Mouse (Mus musculus) adrenal gland, adult 18-20 months (tissue): ENCODE results near the gene Tmc1. TPM values are rescaled to one million over a fixed set of nuclear protein-coding genes. Genes with fewer than 3 reads are reported as not detected.

Source experiments
- DNase-seq, 2 experiments: peaks; one replicate each; pipeline ENCODE4 v3.0.0; 2021 to 2022; ENCODE audit warnings: low spot score in 2 of 2
- long read RNA-seq, 2 experiments: library from polyadenylated mRNA; stranded (forward); transcript quantifications; one replicate each; pipeline ENCODE4 v2.0.0; 2021
- total RNA-seq, 2 experiments: library from RNA; stranded (reverse); gene quantifications; 1 replicate in 1 of 2; 2 replicates in 1 of 2; pipeline ENCODE4 v1.2.3; 2021

Tmc1 gene
- under 1 TPM in 1 of 2 experiments, not detected in 1; 0.23 TPM for total RNA-seq
- long read RNA-seq, experiment 1: 0 reads
- long read RNA-seq, experiment 2, partial matches to known transcripts: 0 of 1 reads
- long read RNA-seq, experiment 2, other reads (novel, unspliced or antisense): 1 of 1 reads

DNA sequence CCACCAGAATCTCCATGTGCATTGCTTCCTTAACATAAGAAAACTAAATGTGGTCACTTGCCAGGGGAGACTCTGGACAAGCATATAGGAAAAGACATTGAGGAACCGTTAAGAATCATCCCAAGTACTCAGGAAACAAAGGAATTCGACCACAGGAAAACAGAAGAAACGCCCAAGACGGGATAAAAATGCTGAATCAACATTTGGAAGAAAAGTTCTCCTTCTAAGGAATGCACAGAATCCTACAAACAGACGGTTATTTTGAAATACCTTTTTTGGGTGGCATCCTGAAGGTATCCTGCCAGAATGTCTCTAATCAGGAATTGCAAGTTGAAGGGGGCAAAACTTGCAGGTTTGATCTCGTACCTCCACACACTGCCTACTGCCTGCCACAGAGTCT is at the start of gene Tmc1:
Gene Tmc1, minus strand, starts transcription at position 329 of the 400 bp plus-strand sequence.
- no peak for DNase-seq

DNA sequence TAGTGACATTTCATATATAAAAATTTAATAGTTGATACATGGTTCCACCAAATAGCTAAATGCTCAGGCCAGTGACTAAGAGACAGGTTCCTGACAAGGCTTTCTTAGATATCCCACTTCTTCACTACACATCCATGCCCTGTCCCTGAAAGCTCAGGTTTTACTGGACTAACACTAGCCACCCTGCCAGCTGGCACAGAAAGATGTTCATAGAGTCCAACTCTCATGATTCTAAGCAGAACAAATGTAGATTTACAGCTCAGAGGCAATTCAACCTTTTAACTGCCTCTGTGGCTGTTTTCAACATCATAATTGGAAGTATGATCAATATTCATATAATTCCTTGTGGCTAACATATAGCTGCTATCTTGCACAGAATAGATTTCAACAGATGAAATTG is 47.5 kb upstream of the Tmc1 start:
- no peak for DNase-seq

DNA sequence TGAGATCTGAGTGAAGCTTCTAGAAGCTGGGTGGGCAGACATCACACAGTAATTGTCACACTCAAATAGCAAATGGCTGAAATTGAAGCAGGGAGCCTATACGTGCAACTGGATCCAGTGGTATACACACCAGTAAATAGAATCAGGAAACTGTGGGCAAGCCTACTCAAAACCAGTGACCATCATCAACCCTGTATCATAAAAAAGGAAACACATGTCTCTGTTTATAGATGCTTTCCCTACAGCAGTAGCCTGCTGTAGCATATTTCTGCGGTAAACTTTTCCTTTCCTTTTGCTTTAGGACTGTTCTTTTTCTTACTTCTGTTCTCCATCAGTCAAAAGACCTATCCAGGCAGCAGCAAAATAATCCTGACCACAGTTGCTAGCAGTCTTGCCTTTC is 25.2 kb upstream of the Tmc1 start:
- DNase-seq: no peak

DNA sequence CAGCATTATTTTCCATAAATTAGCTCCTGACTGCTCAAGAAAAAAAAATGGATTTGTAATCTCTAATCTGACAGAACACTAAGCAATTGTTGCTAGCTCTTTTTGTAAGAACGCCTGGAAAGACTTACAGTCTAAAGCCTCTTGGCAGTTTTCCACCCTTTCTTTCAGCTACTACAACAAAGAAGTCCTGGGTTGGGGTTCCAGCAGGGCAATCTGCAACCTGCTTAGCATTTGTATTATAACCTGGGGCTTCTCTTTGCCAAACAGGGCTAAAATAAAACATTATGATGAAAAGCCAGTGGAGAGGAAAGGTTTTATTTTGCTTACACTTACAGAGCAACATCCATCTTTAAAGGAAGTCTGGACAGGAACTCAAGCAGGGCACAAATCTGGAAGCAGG is 24.1 kb upstream of the Tmc1 start:
- DNase-seq: no peak

DNA sequence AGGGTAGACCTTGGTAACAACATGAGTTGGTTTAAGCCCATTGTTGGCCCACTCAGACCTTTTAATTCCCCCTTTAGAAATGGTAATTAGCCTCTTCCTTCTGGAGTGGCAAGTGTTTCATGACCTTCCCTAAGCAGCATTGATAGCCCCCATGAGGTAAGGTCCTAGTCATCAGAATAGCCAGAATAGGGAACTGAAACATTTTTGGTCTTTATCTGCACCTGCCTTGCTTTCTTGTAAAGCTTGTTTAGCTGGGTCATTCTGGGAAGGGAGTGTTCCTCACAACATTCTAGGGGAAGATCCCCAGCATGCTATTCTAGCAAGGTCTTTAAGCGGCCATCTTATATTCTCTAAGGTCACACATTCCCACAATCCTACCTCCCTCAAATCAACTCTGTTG is 17.9 kb upstream of the Tmc1 start:
- DNase-seq: no peak

DNA sequence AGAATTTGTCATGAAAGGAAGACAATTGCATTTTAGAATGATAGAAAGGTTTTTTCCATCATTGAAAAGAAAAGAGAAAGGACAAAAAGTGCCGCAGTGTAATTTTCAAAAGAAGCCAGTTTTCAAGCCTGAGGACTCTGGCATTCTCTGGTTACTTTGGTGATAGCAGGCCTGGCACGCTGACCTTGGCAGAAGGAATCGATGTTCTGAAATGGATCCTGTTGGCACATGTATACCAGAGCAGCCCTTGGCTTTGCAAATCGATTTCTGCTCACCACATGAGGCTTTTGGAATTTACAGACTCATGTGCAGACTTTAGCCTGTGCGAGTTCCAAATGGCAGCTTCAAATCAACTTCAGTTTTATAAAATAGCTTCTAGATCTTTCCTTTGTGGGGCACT is 813 bp upstream of the Tmc1 start:
- no peak for DNase-seq

DNA sequence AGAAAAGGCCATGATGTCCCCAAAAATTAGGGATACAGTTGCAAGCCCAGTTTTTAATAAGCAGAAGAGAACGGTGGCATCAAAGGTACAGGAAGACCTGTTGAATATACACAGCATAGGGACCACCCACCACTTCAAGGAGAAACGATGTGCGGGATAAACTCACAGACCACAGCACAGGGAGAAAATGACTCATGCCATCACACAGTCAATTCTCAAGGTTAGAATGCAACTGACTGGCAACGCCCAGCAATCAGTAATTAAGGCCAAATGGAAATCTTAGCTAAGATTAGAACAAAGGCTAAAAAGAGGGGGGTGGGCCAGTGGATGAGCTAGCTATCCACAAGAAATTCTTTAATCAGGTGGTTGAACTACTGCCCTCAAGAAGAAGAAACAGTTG is 9.6 kb downstream of the Tmc1 start:
- peak in 1 of 2 experiments; percentile 7 for DNase-seq

DNA sequence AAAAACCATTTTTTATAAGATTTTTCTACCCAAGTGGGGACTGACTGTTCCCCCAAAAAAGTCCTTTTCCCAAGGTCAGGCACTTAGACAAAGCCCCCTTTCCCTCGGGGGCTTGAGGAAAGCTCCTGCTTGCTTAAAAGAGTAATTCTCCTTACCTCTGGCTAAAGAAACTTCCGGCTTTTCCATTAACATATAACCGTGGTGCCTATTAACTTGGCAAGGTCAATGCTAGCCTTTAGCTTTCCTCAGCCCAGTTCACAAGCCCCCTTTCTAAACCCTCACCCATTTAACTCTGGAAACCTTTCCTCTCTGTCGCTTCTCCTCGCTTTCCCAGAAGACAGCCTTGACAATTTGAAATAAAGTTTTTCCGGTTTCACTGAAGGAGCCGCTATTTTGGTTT is 29.7 kb downstream of the Tmc1 start:
- DNase-seq: no peak

DNA sequence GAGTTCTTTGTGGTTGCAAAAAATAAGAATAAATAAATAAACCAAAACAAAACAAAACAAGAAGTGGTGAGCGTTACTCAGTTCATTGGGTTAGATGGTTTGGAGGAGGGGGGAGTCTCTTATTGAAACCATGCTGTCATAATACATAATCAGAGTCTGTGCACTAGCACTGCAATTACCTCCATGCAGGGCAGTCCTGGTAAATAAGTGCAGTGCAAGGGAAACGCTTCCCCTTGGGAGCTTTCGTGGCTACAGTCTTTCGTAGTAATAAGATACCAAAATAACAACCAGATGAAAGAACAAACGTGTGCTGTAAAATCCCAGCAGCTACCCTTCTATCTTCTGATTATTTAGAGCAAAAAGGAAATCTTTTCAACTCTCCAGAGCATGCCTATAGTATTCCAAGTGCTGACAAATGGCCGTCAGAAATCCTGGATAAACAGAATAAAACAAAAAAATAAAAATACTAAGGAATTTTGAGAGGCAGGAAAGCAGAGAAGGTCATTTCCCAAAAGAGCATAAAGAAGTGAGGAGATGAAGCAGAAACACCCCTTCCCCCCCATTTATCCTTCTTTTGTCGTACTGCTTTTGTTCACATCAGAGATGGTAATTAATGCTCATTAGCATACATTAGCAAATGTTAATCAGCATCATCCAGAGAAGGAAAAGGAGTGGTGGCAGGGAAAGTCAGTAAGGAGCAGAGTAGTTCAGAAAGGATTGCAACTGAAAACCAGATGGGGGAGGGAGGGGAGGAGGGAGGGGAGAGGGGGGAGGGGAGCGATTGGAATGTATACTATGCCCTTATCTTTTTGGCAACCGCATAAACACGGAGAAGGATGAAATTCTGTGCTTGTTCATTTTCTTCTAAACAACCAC is 30.4 kb downstream of the Tmc1 start:
- DNase-seq: no peak

DNA sequence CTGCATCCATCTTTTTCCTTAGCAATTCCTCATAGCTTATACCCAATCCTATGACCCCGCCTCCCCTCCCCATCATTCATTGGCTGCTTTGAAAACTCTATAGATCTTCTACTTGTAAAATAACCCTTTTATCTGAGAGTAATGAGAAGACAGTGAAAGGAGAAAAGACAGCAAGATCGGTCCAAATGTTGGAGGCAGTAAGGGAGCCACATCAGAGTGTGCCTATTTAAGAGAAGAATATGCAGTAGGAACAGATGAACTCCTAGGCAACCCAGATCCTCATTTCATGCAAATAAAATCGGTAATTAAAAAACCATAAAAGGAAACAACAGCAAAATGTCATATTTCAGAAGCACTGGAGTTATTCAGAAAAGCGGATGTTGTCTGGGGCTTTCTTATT is 35.8 kb downstream of the Tmc1 start:
- no peak for DNase-seq

DNA sequence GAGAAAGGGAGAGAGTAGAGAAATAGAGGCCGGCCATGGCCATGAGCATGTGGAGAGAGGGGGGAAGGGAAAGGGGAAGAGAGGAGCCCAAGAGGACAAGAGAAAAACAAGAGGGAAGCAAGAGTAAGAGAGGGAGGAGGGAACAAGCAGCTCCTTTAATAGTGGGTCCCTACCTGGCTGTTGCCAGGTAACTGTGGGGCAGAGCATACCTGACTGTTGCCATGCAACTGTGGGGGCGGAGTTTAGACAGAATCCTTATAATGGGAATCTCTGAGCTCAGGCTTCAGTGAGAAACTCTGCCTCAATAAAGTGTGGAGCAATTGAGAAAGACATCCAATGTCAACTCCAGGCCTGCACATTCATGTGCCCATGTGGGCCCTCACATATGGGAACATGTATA is 38.9 kb downstream of the Tmc1 start:
- no peak for DNase-seq

DNA sequence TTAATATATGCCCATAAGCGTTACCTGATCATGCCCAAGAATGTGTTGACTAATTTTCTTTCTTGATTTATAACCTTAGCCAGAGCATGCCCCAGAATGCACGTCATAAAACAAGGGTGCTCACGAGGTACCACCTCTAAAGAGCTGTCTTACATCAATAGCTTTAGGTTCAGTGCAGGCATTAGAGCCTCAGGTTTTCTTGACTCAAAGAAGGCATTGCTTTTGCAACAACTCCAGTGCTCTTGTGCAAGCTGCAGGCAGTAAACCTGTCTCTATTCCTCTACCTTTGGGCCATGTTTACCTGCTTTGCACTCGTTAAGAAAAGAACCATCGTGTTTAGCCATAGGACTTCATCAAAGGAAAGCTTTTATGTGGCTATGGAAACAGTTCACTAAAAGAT is 43.6 kb downstream of the Tmc1 start:
- DNase-seq: no peak

DNA sequence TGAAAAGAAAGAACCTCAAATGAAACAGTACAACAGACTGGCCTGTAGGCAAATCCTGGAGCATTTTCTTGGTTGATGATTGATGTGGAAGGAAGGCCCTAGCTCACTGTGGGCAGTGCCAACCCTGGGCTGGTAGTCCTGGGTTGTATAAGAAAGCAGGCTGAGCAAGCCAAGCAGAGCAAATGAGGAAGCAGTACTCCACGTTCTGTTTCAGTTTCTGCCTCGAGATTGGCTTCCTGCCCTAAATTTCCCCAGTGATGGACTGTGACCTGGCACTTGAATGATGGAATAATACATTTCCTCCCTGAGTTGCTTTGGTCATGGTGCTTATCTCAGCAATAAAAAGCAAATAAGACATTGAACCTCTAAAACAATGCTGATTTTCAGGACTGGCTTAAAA is 72.8 kb downstream of the Tmc1 start:
- DNase-seq: no peak

DNA sequence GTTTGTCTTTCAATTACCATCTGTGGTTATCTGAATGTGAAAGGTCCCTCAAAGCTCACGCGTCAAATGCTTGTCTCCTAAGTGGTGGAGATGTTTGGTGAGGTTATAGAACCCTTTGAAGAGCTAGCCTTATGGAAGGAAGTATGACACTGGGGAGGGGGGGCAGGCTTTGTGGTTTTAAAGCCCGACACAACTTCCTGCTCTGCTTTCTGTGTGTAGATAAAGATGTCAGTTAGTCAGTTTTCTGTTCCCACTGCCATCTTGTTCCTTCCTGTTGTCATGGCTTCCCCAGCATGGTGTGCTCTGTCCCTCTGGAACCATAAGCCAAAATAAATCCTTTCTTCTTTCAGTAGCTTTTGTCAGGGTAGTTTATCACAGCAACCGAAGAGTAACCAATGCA is 78.1 kb downstream of the Tmc1 start:
- DNase-seq: no peak

DNA sequence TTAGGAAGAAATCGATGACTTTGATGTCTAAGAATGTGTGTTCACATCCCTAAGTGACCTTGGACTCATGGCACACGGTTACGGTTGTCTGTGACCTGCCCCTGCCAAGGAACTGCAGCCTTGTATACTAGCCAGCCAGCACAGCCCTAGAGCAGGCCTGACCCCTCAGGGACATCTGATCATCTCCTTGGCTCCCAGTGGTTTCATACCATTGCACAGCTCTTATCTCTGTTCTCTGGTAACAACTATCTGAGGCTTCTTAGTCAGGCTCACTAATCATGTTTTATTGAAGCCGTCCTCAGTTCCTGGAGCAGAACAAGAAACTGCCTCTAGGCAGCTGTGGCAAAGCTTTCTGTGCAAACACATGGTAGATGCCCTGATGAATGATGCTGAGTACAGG is 92.2 kb downstream of the Tmc1 start:
- peak in 1 of 2 experiments; percentile 2 for DNase-seq

DNA sequence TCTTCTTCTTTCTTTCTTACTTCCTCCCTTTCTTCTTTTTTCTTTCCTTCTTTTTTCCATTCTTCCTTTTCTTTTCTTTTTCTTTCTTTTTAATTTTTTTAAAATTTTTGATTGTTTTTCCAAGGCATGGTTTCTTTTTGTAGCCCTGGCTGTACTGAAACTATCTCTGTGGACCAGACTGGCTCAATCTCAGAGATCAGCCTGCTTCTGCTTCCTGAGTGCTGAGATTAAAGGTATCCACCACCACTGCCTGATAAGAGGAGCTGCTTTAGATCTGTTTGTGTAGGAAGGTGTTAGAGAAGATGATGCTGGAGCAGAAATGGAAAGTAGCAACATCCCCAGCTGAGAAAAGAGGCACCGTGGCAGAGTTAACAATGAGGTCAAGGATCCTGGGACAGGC is 93.7 kb downstream of the Tmc1 start:
- DNase-seq: no peak

DNA sequence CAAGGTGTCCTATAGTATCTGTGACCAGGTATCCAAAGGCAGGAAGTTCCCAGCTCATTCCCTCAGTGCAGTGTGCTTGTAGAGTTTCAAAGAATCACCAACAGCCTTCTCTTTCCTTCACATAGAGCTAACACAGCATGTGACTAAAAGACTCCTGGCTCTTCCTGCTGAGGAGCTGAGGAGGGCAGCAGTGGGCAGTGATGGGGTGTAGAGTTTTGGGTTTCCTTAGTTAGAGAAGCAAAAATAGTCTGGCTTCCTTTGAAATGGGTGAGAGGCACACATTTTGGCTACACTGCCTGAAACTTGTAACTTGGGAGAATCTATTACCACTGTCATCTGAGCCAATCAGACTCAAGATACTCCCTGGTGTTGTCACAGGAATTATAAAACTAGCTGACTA is 96.2 kb downstream of the Tmc1 start:
- no peak for DNase-seq

DNA sequence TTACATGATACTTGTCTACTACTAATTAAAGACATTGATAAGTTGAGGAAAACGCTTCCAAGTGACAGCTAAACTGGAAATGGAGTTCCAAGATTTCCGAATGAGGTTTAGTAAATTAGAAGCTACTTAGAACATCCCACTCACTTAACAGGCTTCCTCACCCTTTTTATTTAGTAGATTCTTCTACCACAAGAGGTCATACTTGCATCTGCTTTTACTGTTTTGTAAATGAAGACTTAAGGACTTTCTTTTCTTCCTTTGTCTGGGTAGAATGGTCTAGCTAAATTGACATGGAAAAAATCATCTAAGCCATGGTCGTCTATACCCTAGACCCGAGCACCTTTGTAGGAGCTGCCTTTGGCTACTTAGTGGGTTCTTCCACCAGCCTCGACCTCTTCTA is 105.1 kb downstream of the Tmc1 start:
- no peak for DNase-seq

DNA sequence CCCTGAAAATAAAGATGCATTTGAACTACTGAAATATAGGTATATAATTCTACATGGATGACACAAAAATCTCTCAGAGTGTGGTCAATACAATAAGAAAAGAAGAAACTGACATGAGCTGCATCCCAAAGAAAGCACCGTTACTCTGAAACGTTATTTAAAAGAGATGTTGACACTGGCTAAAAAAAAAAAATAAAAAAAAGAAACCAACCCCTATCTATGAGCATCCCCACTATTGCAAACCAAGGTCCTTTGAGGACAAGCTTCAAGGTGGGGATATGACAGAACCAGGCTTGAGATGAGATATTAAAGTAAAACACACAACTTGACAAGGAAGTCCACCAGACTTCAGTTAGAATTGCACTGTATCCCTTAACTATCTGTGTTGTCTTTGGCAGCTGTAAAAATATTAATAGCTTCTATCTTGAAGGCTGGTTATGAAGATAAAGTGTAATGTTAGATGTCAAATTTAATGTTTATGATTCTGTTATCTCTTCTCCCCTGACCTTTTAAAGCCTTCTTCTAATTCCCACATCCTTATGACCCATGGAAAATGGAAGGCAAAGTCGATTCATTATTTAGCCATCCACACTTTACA is 106.4 kb downstream of the Tmc1 start:
- DNase-seq: no peak

DNA sequence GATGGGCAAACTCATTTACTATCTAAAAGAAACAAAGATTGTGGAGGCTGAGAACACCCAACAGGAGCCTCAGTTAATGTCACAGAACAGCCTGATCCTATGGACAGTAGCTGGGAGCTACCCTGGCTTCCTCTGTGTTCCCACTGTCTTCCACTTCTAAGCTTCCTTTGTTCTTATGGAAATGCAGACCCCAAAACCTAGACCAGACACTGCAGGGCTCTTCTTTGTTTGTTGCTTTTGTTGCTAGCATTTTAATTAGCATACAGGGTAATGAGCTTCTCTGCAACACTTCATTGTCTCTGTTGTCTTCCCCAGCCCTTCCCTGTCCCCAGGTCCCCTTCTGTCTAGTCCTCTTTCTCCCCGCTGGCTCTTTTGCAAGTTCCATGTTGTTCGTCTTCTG is 116.6 kb downstream of the Tmc1 start:
- no peak for DNase-seq

DNA sequence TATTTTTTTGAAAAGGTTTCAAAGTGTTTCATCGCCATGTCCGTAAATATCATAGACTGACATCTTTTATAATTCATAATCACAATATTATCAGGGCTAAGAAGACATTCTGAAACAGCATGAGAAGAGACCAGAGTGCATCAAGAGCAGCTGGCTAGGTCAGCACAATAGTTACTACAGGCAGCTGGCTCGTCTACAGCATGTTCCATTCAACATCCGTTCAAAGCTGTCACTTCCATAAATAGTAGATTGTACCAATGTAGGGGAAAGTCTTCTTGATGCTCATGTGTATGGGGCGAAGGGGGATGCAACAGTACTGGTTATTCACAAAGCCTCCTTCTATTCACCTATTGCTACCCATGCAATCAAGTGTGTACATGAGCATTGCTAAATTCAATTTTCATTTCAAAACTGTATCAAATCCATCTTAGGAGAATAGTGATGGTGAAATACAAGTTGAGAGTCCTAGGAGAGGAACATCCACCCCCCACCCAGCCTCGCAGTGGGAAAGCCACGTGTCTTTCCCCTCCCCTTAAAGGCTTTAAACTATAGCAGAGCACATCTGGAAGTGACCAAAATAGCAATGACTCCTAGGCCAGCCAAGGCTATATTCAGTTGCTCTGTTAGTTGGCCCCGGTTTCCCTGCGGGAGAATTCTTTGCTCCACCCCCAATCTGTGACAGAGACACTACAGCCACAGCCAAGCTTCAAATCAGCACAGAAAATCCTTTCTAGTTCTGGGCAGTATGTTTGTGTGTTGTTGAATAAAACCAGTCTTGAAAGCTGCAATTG is 117.8 kb downstream of the Tmc1 start:
- no peak for DNase-seq

DNA sequence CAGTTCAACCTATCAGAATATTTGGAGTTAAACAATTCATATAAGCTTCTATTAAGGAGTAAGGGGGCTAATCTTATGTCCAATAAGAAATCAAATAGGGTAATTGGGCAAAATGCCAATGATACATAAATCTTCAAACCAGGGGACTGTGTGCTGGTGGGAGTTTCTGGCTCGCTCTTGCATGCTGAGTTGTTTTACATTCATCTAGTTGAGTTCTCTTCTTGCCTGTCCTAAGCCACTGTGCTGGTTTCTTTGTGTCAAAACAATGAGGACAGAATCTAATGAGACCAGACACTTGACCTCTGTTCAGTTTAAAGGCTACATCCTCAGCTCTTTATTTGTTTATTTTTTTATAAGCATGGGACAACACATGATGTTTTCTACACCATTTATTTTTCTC is 119.1 kb downstream of the Tmc1 start:
- no peak for DNase-seq
